Mouse (Mus musculus) adrenal gland, postnatal 4 days (tissue): ENCODE measurements around the gene Carns1. TPM values are rescaled to one million over a fixed set of nuclear protein-coding genes. Genes with fewer than 3 reads are reported as not detected.
A peak's percentile ranks its signal among the peaks of the same experiment; 100 is the strongest.

Source experiments
- DNase-seq, 2 experiments: peaks; one replicate each; pipeline ENCODE4 v3.0.0; 2021 to 2022; ENCODE audit warnings: low spot score in 2 of 2, mixed read lengths in 2 of 2
- long read RNA-seq, 2 experiments: library from polyadenylated mRNA; stranded (forward); transcript quantifications; one replicate each; pipeline ENCODE4 v2.0.0; 2021
- total RNA-seq, 2 experiments: library from RNA; stranded (reverse); gene quantifications; 2 replicates each; pipeline ENCODE4 v1.2.3; 2021

The Carns1 gene
- total RNA-seq = 1 to 10 TPM; 5.5 to 7.3 TPM
- long read RNA-seq, experiment 1, partial matches to known transcripts = 1 of 3 reads
- long read RNA-seq, experiment 1, other reads (novel, unspliced or antisense) = 2 of 3 reads
- long read RNA-seq, experiment 2, partial matches to known transcripts = 3 of 9 reads
- long read RNA-seq, experiment 2, other reads (novel, unspliced or antisense) = 4 of 9 reads

DNA sequence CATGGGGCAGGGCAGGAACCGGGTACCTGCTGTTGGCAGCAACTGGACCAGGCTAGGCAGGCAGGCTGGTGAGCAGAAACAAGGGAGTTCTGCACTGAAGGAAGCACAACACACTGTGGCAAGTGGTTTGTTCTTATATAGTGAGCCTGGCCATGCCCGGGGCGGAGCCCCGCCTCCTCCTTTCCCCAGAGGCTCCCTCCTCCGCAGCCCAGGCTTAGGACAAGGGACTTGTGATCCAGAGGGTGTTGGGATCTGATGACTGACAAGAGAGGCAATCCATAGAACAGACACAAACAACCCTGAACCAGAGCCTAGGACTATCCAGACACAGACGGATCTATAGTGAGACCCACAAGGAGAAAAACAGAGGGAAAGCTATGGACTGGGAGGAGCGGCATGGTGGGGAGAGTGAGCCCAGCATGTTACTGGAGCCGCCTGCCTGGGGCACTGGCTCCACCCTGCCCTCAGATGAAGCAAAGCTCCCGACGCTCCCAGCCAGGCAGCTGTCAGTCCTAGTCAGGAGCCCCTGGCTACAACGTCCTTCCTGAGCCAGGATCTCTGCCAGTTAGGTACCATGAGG lies at the start of gene Carns1:
TSS of gene Carns1 (minus strand) at position 112 of the 580 bp plus-strand sequence.
- no peak for DNase-seq

DNA sequence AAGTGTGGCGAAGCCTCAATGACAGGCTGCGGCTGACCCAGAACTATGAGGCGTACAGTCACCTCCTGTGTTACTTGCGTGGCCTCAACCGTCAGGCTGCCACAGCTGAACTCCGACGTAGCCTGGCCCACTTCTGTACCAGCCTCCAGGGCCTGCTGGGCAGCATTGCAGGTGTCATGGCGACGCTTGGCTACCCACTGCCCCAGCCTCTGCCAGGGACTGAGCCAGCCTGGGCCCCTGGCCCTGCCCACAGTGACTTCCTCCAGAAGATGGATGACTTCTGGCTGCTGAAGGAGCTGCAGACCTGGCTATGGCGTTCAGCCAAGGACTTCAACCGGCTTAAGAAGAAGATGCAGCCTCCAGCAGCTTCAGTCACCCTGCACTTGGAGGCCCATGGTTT lies 46.9 kb upstream of the Carns1 start:
- no peak for DNase-seq

- DNase-seq = no peak
Observed at GRCm38 (mm10) chr19:4220957-4221743, 45.9 kb upstream of the Carns1 start.

DNA sequence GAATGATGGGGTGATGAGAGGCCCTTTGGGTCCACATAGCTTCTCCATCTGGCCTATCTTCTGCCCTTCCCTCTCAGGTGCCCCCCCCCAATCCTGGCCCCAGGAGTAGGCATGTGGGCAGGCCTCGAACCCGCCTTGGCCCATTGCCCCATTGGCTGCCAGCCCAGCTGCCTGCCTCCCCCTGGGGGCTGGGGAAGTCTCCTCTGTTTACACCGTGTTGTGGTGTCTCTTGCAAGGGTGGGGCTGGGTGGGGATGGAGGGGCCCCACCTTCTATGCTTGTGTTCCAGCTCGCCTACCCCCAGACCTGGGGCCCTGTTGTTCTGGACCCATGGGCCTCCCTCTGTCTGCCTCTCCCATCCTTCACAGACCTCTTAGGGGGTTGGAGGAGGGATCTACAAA lies 45.1 kb upstream of the Carns1 start:
- DNase-seq = no peak

- DNase-seq = no peak
Observed at GRCm38 (mm10) chr19:4219943-4220342, 44.7 kb upstream of the Carns1 start.

DNA sequence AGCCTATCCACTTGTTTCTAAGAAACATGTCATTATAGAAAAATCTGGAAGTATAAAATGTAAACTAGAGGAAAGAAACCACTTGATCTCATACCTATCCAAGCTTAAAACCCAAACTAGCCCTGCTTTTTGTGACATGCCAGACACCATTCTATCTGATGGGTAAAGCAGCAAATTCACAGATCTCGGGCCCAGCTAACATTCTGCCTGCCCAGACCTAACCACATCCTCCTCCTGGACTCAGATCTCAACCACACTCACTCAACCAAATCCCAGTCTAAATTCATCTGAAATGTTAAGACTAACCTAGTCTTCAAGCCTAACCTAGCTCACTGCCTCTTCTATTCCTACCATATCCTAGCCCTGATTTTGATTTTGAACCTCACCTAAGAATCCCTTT lies 43.5 kb upstream of the Carns1 start:
- DNase-seq = no peak

DNA sequence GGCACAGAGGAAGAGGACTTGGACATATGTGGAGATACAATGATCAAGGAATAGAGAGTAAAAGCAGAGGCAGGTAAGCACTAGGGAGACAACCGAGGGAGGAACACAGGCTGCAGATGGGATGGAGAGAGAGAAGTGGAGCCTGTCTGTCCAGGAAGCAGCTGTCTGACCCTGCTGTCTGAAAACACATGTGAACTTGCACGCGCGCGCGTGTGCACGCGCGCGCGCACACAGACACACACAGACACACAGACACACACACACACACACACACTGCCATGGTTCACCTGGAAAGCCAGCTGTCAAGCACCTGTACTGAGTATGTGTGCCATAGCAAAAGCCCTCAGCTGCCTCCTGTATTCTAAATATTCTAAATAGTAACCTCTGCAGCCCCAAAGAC lies 43.0 kb upstream of the Carns1 start:
- no peak for DNase-seq

- DNase-seq = no peak
Observed at GRCm38 (mm10) chr19:4217855-4218254, 42.6 kb upstream of the Carns1 start.

DNA sequence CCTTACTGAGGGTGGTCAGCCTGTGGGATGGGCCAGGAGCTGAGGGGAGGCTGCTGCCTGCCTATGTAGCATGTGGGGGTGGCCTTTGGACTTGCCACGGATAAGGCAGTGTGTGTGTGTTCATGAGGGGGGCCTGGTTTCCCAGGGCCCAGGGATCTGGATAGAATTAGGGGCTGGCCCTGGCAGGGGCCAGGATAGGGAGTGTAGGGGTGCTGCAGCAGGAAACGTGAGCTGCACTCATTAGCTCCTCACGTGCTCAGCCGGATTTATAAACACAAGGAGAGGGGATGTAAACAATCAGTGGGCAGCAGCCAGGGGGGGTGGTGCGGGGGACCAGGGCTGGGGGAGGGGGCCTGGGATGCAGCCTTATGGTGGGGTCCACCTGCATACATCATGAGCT lies 41.9 kb upstream of the Carns1 start:
- no peak for DNase-seq

GRCm38 (mm10) chr19:4216041-4216685 lies 40.9 kb upstream of the Carns1 start:
- no peak for DNase-seq

GRCm38 (mm10) chr19:4215451-4215840 lies 40.2 kb upstream of the Carns1 start:
- DNase-seq = no peak

- no peak for DNase-seq
Observed at GRCm38 (mm10) chr19:4214771-4215450, 39.6 kb upstream of the Carns1 start.

- no peak for DNase-seq
Observed at GRCm38 (mm10) chr19:4214071-4214770, 38.9 kb upstream of the Carns1 start, which contains the start of the genes Clcf1 and AC109138.7. Clcf1 (plus strand) TSS chr19:4214238. AC109138.7 (plus strand) TSS chr19:4214357.

GRCm38 (mm10) chr19:4213524-4213974 lies 38.3 kb upstream of the Carns1 start:
- DNase-seq = no peak

DNA sequence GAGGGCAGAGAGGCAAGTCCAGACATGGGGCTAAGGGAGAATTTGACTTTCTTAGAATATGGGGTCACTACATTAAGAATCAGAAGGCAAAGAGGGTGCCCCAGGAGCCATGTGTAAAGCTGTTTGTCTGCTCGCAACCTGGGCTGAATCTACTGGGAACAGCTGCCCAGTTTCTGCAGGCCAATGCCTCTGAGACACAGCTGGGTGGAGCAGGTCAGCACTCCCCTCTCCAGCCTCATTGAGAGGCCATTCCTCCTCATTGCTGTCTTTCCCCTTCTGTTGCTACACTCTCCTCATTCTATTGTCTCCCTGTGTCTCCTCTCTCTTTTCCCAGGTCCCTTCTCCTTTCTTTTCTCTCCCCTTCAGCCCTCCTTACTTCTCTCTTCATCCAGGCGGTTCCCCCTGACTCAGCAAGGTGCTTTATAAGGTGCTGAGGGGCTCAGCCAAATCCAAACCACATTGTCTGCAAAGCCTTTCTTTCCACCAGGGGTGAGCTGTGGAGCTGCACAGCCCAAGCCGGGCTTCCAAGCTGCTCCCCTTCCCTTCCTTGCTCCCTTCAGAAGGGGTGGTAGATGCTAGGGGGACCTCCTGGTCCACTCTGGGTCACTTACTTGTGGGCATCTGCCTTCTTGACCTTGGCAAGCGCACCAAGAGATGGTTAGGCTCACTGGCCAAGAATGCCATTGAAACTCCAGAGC lies 36.8 kb upstream of the Carns1 start:
- DNase-seq = no peak

DNA sequence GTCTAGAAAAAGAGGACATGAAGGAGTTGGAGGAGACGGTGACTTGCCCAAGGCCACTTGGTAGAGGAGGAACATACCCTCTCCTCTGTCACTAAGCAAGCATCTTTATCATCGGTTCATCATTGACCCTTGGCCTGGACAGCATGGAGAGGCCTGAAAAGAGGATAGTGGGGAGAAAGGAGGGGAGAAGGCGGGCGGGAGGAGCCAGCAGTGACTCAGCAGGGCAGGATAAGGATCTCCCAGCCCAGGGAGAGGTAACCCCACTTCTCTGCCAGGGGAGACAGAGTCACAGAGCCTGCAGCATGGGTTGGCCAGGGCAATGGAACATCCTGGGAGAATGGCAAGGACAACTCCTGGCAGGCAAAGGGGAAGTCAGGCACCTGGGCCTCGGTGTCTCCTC lies 33.3 kb upstream of the Carns1 start:
- no peak for DNase-seq

- peak in 1 of 2 experiments; percentile 64 for DNase-seq
Observed at GRCm38 (mm10) chr19:4206971-4207370, 31.7 kb upstream of the Carns1 start.

DNA sequence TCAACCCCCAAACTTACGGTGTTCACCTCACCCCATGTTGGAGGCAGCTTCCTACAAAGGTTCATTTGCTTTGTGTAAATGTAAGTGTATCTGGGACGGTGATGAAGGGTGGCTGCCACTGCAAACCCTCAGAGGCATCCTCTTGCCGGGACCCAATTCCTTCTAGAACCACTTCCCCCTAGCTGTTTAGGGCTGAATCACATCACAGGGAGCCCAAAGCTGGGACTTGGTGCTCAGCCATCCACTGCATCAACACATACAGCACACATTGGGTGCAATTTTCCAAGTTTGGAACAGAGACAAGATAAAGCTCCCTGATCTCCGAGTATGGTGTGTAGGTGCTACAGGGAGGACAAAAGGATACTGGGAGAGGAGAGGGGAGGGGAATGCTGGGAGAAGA lies 29.6 kb upstream of the Carns1 start:
- no peak for DNase-seq

DNA sequence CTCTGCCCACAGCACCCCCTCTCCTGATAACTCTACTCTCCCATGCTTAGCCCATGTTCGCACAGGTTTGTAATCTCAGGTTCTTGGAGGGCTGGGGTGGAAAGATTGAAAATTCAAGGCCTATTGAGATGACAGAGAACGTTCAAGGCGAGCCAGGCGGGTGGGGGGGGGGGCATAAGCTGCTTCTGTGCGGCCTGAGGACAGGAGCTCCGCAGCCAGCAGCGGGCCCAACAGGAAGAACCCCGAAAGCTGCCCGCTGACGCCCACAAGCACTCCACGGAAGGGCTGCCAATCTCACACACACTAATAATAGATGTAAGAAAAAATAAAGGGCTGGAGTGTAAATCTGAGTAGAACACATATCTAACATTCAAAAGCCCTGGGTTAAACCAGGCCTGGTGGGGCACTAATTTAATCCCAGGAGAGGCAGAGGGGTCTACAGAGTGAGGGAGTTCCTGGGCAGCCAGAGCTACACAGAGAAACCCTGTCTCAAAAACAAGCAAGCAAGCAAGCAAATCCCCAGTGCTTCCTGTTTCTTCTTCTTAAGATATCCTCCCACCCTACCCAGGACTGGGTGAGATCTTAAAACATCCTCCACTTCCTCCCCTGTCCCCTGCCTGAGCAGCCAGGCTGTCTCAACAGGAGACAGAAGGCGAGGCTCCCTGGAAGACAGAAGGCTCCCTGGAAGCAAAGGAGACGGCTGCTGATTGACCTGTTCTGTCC lies 28.5 kb upstream of the Carns1 start:
- DNase-seq = no peak
